Mouse (Mus musculus) urinary bladder, adult 18-20 months (tissue): Measurements from ENCODE around the gene Orai3.
"Not testable (repeated sequence)": the region's sequence is repeated elsewhere in the genome, so short reads cannot be mapped to it uniquely, and the experiment has no call there.

ENCODE experiments used
- DNase-seq, 2 experiments: peaks; one replicate each; pipeline ENCODE4 v3.0.0; 2022; ENCODE audit warnings: low spot score in 2 of 2, mixed read lengths in 2 of 2

The Orai3 gene

GRCm38 (mm10) chr7:127769651-127770038 is at the start of gene Orai3:
Orai3 (plus strand) TSS chr7:127769815.
- peak; percentile 84 to 93 for DNase-seq

GRCm38 (mm10) chr7:127725490-127725889 is 44.1 kb upstream of the Orai3 start:
- no peak for DNase-seq

GRCm38 (mm10) chr7:127725924-127726323 is 43.7 kb upstream of the Orai3 start:
- DNase-seq, result no peak

- DNase-seq, result no peak
Measured at GRCm38 (mm10) chr7:127727898-127728297, 41.7 kb upstream of the Orai3 start.

- no peak for DNase-seq
Measured at GRCm38 (mm10) chr7:127730170-127730569, 39.4 kb upstream of the Orai3 start.

DNA sequence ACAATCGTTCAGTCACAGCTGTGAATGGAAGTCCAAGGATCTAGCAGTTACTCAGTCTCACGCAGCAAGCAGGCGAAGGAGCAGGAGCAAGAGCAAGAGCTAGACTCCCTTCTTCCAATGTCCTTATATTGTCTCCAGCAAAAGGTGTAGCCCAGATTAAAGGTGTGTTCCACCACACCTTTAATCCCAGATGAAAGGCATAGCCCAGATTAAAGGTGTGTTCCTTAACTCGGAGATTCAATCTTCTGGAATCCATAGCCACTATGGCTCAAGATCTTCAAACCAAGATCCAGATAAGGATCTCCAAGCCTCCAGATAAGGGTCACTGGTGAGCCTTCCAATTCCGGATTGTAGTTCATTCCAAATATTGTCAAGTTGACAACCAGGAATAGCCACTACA is 37.5 kb upstream of the Orai3 start, which contains the start of gene Ctf2:
Gene Ctf2, minus strand, starts transcription at position 101 of the 400 bp plus-strand sequence.
- DNase-seq, result not testable (repeated sequence)

GRCm38 (mm10) chr7:127744366-127745045 is 25.1 kb upstream of the Orai3 start, which contains the start of gene Fbxl19:
Fbxl19 (plus strand) TSS chr7:127744543.
- DNase-seq, result peak; percentile 52 to 67

DNA sequence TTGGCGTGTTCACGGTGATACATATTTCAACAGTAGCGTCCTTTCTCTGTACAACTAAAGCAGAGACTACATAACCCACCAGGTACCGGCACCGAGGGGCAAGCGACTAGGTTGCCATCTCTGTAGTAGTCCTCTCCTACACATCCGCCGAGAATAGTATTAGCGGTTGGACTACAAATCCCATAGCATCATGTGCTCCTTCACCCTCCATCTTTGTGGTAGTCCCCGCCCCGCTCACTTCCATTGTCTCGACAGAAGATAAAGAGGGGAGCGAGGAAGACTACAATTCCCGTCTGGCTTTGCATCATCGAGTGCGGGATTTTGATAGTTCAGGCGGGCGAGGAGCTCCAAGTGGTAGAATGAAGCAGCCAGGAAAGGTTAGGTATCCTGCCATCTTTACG is 24.4 kb upstream of the Orai3 start:
- peak; percentile 65 to 92 for DNase-seq

GRCm38 (mm10) chr7:127745652-127746493 is 23.7 kb upstream of the Orai3 start:
- DNase-seq, result peak; percentile 82 to 97

DNA sequence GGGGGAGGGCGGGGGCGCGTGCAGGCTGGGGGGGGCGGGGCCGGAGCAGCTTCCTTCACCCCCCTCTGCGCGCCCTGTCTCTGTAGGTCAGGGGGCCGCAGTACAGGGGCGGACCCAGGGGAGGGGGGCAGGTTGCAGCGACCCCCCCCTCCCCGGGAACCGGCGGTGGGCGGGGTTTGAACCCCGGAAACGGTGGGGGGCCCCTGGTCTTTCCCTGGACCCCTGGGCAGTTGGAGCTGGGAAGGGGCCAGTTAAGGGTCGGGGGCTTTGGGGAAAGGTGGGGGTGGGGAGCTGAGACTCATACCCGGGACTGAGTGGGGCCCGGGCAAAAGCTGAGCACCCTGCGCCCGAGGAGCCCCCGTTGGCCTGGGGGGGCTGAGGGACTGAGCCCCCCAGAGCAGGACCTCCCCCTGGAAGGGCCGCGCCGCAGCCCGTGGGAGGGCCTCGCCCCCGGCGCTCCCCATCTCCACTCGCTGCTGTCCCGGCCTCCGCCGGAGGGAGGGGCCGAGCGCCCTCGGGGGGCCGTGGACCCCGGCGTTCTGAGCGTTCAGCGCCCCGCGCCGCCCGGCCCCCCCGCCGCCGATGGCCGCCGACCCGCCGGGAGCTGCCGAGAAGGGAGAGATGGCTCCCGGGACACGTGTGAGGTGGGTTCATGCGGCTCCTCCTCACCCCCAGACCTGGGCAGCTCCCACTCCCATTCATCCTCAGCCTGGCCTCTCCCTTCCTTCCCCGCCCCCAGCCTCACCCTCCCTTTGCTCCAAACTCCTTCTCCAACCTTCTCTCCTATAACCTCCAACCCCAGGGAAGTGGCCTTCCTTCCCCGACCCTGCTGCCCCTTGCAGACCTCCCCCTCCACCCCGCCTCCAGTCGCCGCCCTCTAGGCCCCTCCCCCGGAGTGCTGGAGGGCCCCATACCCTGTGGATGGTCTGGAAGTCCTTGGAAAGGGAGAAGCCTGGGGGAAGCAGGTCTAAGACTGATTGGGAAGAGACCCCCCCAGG is 22.8 kb upstream of the Orai3 start:
- no peak for DNase-seq

GRCm38 (mm10) chr7:127747559-127748234 is 21.9 kb upstream of the Orai3 start:
- no peak for DNase-seq

DNA sequence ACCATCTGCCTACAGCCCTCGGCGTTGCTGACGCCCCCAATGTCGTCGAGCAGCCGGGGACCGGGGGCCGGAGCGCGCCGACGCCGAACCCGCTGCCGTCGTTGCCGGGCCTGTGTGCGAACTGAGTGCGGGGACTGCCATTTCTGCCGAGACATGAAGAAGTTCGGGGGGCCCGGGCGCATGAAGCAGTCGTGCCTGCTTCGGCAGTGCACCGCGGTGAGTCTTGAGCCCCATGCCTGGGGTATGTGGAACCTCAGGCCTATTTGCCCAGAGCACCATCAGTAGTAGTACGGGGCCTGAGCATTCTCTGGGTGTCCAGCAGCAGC is 21.4 kb upstream of the Orai3 start:
- no peak for DNase-seq

DNA sequence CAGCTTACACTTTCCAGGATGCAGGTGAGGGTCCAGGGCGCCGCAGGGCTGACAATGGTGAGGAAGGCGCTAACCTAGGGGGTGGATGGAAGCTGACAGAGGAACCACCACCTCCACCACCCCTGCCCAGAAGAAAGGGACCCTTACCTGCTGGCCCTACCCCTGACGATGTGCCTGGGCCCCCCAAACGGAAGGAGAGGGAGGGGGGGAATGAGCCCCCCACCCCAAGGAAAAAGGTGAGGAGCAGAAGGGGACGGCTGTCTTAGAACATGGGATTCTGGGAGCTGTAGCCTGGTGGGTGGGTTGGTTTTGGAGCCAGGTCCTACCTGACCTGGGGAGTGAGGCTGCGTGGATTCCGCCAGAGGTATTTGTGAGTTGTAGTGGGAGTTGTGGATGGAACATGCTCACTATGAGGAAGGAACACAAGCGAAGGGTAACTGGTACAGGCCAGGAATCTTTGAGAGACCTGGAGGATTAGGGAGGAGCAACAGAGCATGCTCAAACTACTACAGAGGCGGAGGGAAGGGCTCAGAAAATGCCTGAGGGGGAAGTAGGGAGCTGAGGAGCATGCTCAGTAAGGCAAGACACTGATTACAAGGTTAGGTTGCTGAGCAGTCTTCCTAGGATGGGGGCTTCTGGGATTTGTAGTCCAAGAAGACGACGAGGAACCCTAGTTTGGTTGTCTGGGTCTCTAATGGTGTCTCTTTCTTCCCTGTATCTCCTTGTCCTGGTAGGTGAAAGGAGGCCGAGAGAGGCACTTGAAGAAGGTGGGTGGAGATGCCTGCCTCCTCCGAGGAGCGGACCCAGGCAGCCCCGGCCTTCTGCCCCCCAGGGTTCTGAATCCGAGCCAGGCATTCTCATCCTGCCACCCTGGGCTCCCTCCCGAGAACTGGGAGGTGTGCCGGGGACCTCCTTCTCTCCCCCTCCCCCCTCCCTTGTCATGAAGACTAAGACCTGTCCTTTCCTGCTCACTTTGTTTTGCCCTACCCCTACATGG is 19.2 kb upstream of the Orai3 start:
- DNase-seq, result no peak

DNA sequence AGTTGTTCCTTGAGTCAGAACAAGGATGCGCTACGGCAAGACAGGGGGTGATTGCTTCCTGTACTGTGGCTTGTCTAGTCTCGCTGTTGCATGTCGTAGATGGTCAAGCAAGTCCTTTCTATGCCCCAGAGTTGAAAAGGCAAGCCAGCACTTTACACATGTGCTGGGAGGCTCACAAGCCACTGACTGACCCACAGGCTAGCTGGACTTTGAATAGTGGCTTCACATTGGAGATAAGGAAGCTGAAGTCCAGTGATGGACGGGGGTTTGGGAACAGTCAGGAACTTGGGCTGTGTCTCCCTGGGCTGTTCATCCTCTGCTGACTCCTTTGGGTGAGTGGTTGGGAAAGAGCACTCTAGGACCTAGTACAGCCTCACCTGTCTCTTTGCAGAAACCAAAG is 18.0 kb upstream of the Orai3 start:
- DNase-seq, result no peak

- DNase-seq, result no peak
Measured at GRCm38 (mm10) chr7:127752069-127752468, 17.5 kb upstream of the Orai3 start.

DNA sequence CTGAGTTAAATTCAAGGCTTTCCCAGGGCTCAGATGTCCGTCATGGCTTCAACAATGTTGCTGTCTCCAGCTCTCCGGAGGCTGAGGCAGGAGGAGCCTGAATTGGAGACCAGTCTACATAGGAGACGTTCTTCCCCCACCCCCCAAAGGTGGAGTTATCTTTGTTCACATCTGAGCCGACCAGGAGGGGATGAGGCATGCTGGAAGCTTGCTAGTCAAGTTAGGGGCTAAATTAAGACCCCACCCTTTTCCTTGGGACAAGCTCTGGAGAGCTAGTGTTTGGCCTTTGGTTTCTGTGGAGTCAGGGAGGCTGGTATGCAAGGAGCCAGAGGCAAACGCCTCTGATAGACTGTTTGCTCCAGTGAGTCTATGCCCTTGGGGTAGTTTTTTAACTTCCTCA is 16.5 kb upstream of the Orai3 start:
- no peak for DNase-seq

GRCm38 (mm10) chr7:127753741-127754140 is 15.9 kb upstream of the Orai3 start:
- DNase-seq, result no peak

GRCm38 (mm10) chr7:127759716-127760115 is 9.9 kb upstream of the Orai3 start:
- DNase-seq, result no peak

DNA sequence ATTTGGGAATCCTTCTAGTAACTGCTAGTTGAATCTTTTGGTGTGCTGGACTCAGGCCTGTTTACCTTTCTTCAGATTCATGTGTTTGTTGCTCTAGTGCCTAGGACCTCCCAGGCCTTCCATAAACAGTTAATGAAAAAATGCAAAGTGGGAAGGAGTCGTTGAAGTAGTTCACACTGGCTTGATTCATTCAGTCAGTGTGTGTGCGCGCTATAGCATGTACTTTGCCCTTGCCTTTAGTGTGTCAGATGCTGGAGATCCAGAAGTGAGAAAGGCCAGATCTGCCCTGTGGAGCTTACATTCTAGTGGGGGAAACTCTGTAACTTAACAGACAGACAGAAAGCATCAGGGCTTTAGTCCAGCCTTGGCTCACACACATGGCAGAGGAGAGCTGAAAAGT is 9.1 kb upstream of the Orai3 start:
- DNase-seq, result no peak

DNA sequence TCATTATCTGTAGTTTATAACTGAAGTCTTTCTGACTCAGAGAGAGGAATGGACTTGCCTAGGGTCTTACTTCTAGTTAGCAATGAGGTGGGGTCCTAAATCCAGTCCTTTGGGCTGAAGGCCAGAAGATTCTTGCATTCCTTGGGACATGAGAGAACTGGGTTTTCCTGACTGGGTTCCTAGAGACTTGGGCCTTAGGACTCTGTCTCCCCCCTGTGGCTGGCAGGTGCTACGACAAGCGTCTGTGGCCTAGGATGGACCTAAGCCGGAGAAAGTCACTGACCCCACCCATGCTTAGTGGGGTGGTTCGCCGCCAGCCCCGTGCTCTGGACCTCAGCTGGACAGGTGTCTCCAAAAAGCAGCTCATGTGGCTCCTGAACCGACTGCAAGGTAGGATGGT is 8.6 kb upstream of the Orai3 start:
- DNase-seq, result peak in 1 of 2 experiments; percentile 51
